Comparison of ENCODE assay signal across 9 mouse cellular contexts in genomic region chr5:131083072-131083657, GRCm38 (mm10).
DNase-seq lines count a peak whose midpoint lies in the region; ATAC-seq lines count a peak whose summit lies in the region.
"Had no signal": no experiment of that assay in that cellular context is flagged by ENCODE, and none has a peak within 500 bp of the region (broad histone marks: within the 10 kb centered on the region; RNA-seq: fewer than 3 reads in every experiment).

No protein-coding gene starts in this region.

- H3K27ac ChIP-seq in limb, embryonic 11.5 days (replicated peaks; ENCODE audit: low read depth, low read length) = no peak overlapping the region
- H3K27ac ChIP-seq in heart, embryonic 12.5 days (ENCODE audit: poor library complexity, severe bottlenecking) = no peak overlapping the region
- H3K27ac ChIP-seq: liver, embryonic 15.5 days had no signal

- H3K9me3 ChIP-seq in limb, embryonic 11.5 days (ENCODE audit: control insufficient read depth, low read length) = no peaks in the 10 kb centered on the region
- H3K9me3 ChIP-seq in heart, embryonic 12.5 days (replicated peaks) = 0 out of 2 replicates have a peak, but pooled peaks cover 8% of the 10 kb centered on the region
- H3K9me3 ChIP-seq: liver, embryonic 15.5 days had no signal

- H3K4me3 ChIP-seq in limb, embryonic 11.5 days (ENCODE audit: low read depth, low read length) = no peak overlapping the region
- no peak overlapping the region for H3K4me3 ChIP-seq in heart, embryonic 12.5 days
- H3K4me3 ChIP-seq: liver, embryonic 15.5 days had no signal

- no peaks in the 10 kb centered on the region for H3K27me3 ChIP-seq in limb, embryonic 11.5 days (ENCODE audit: control insufficient read depth, insufficient read depth, low read length)
- no peaks in the 10 kb centered on the region for H3K27me3 ChIP-seq in heart, embryonic 12.5 days (replicated peaks)
- H3K27me3 ChIP-seq: liver, embryonic 15.5 days had no signal

- H3K4me1 ChIP-seq in limb, embryonic 11.5 days (ENCODE audit: control insufficient read depth, insufficient read depth, low read length) = peaks cover 6% of the 10 kb centered on the region; the same call in 1 of the 2 replicates
- H3K4me1 ChIP-seq in heart, embryonic 12.5 days (replicated peaks) = no peaks in the 10 kb centered on the region
- H3K4me1 ChIP-seq: liver, embryonic 15.5 days had no signal

- 43% methylated on average over 14 of the region's 14 CpGs for WGBS in limb, embryonic 11.5 days
- WGBS in heart, embryonic 12.5 days = 57% methylated on average over 14 of the region's 14 CpGs

- ATAC-seq in limb, embryonic 11.5 days (ENCODE audit: insufficient number of reproducible peaks, low FRiP score, low TSS enrichment, low read depth) = no peak
- ATAC-seq in heart, embryonic 12.5 days (ENCODE audit: insufficient number of reproducible peaks, low FRiP score) = no peak

- DNase-seq in adrenal gland, adult (ENCODE audit: inconsistent age in 2 of 2, low spot score in 1 of 2) = peak; percentile 5 to 59
- no peak for DNase-seq in adrenal gland, postnatal 25 days
- DNase-seq in ovary, postnatal 14 days (ENCODE audit: low spot score) = peak; percentile 6
- no peak for DNase-seq in ovary, postnatal 10 days (ENCODE audit: low spot score)
- DNase-seq in limb, embryonic 11.5 days (ENCODE audit: low spot score) = peak; percentile 37
- DNase-seq in telencephalon, adult 2 months (ENCODE audit: low read depth, low spot score) = peak; percentile 41
- DNase-seq in adipocyte (ENCODE audit: low spot score) = no peak

- H3K36me3 ChIP-seq in limb, embryonic 11.5 days (ENCODE audit: control insufficient read depth, insufficient read depth, low read length) = no peaks in the 10 kb centered on the region
- H3K36me3 ChIP-seq in heart, embryonic 12.5 days = no peaks in the 10 kb centered on the region
- H3K36me3 ChIP-seq: liver, embryonic 15.5 days had no signal

- no peak overlapping the region for H3K9ac ChIP-seq in limb, embryonic 11.5 days (ENCODE audit: low read length)
- no peak overlapping the region for H3K9ac ChIP-seq in heart, embryonic 12.5 days
- H3K9ac ChIP-seq: liver, embryonic 15.5 days had no signal

- H3K4me2 ChIP-seq in limb, embryonic 11.5 days (ENCODE audit: low read depth, severe bottlenecking) = no peak overlapping the region
- no peak overlapping the region for H3K4me2 ChIP-seq in heart, embryonic 12.5 days
- H3K4me2 ChIP-seq: liver, embryonic 15.5 days had no signal

Comparison
In these comparisons a context has a peak if more than half of its experiments do, and no peak if none do; other contexts are left out.
1. DNase-seq: peak in adrenal gland, adult (2 of 2), ovary, postnatal 14 days (single experiment), limb, embryonic 11.5 days (single experiment) and telencephalon, adult 2 months (single experiment); none in adrenal gland, postnatal 25 days (single experiment), ovary, postnatal 10 days (single experiment) and adipocyte (single experiment).